Mouse (Mus musculus) urinary bladder, postnatal 36 days (tissue): ENCODE data around the gene Sema4a.
A peak's percentile ranks its signal among the peaks of the same experiment; 100 is the strongest.
"Not testable (repeated sequence)": the region's sequence is repeated elsewhere in the genome, so short reads cannot be mapped to it uniquely, and the experiment has no call there.

ENCODE experiments used
- DNase-seq, 2 experiments: peaks; one replicate each; pipeline ENCODE4 v3.0.0; 2022; ENCODE audit warnings: low spot score in 2 of 2, mixed read lengths in 1 of 2

Sema4a gene

GRCm38 (mm10) chr3:88428639-88429038 is 32.3 kb downstream of the Sema4a start:
- not testable (repeated sequence) for DNase-seq

GRCm38 (mm10) chr3:88427342-88427905 is 33.6 kb downstream of the Sema4a start:
- no peak for DNase-seq

GRCm38 (mm10) chr3:88425708-88426420 is 35.1 kb downstream of the Sema4a start:
- no peak for DNase-seq

DNA sequence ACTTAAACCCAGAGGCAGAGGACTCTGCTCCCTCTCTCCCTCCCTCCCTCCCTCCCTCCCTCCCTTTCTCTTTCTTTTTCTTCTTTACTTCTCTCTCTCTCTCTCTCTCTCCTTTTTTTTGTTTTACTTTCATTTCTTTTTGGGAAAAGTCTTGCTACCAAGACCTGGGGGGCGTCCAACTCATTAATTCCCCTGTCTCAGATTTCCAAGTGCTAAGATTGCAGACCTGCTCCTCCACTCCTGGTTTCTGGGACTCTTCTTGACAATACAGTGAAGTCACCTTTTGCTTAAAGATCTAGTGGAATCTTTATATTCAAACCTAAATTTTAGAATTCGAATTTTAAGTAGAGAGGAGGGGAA is 35.7 kb downstream of the Sema4a start:
- DNase-seq: no peak

DNA sequence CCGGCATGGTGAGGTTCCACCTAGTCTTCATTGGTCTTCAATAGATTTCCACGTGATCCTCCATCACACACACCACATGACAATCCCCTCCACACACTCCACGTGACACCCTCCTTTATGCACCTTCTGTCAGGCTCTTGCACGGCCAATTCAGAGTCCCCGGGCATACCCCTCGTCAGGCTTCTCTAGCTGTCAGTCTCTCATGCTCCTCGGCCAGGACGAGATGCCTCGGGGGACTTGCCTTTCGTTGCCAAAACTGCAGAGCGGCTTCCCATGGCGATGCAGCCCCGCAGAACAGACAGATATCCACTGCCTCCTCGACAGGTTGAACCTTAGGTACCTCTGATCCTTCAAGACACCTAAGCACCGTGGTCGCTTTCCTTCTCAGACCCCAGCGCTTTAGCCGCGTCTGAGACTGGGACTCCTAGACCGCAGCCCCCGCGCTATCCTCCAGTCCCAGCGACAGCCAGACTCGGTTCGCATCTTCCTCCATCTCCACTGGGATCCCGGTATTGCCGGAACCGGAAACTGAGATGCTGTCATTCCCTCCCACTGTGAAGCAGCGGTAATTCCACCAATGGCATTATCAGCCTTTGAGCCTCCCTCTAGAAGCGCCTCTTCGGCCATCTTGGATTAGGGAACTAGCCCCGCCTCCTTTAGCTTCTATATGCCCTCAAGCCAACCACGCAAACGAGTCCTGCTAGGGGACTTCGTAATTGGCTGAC is 36.2 kb downstream of the Sema4a start, which contains the start of gene Slc25a44:
Gene Slc25a44, minus strand, starts transcription at position 535 of the 725 bp plus-strand sequence.
- peak; percentile 94 for DNase-seq

- peak in 1 of 2 experiments; percentile 37 for DNase-seq
Observed at GRCm38 (mm10) chr3:88422020-88422720, 38.8 kb downstream of the Sema4a start.

DNA sequence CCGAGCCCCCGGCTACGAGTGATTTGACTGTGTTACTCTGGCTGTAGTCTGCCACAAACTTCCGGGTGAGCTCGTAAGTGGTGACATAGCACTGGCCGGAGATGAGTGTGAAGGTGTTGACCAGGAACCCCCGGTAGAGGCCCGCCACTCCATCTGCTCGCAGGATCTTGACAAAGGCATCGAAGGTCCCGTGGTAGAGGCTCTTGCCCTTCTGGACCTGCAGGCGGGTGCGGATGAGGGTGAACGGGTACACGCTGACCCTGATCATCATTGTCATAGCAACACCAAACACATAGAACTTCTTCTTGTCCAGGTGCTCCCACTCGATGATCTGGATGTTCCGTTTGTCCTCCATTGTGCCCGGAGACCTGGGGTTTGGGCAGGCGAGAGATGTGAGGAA is 40.2 kb downstream of the Sema4a start:
- DNase-seq: no peak

- peak in 1 of 2 experiments; percentile 50 for DNase-seq
Observed at GRCm38 (mm10) chr3:88418016-88418415, 43.0 kb downstream of the Sema4a start.

DNA sequence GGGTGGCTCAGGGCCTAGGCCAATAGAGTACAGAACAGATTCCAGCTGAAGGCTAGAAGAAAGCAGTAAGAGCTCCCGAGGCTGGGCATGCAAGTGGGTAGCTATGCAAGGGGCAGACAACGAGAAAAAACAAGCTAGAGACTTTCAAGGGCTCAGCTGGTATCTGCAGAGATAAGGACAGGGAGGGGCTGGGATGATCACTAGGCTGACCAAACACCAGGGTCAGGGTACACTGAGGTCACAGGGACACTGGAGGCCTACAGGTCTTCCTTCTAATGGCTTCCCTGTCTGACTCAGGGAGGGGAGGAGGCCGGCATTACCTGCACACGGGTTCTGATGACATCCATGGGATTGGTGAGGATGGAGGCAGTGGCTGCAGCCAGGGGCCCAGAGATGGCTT is 45.3 kb downstream of the Sema4a start:
- no peak for DNase-seq

DNA sequence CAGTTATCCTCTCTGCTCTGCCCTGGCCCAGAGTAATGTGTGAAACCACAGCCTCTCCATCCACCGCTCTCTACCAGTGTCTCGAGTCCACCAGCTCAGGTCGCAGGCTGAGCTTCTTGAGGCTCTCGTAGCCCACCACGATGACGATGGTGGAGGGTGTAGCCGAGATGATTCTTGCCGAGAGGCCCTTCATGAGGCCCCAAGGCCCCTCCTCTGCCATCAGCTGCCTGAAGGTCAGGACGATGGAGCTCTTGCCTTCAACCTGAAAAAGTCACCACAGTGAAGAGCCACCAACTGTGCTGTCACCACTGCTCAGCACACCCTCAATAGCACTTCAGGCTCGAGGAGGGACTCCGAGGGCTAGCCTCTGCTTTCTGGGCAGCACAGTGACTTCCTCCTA is 48.3 kb downstream of the Sema4a start:
- no peak for DNase-seq

- no peak for DNase-seq
Observed at GRCm38 (mm10) chr3:88411681-88412080, 49.3 kb downstream of the Sema4a start.

- no peak for DNase-seq
Observed at GRCm38 (mm10) chr3:88410645-88411031, 50.3 kb downstream of the Sema4a start.

- DNase-seq: peak; percentile 87 to 94
Observed at GRCm38 (mm10) chr3:88409741-88410644, 51.0 kb downstream of the Sema4a start, which contains the start of gene Pmf1. Gene Pmf1, minus strand, starts transcription at chr3:88410331.

DNA sequence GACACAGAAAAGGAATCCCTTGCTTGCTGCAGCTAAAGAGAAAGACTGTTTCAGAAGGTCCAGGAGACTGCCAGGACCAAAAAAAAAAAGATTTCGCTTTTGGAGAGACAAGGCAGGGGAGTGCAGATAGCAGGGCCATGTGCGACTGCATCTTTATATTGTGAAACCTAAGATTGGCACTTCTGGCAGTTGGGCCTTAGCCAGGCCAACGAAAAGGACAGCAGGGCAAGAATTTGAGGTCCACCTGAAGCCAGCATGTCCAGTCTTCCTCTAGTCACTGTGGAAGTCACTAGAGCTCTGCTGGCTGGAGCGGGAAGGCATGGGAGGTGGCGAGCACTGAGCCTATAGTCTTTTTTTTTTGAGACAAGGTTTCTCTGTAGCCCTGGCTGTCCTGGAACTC is 52.0 kb downstream of the Sema4a start:
- DNase-seq: no peak

GRCm38 (mm10) chr3:88407529-88407928 is 53.5 kb downstream of the Sema4a start:
- DNase-seq: no peak

GRCm38 (mm10) chr3:88407090-88407489 is 53.9 kb downstream of the Sema4a start:
- DNase-seq: peak; percentile 36 to 56

DNA sequence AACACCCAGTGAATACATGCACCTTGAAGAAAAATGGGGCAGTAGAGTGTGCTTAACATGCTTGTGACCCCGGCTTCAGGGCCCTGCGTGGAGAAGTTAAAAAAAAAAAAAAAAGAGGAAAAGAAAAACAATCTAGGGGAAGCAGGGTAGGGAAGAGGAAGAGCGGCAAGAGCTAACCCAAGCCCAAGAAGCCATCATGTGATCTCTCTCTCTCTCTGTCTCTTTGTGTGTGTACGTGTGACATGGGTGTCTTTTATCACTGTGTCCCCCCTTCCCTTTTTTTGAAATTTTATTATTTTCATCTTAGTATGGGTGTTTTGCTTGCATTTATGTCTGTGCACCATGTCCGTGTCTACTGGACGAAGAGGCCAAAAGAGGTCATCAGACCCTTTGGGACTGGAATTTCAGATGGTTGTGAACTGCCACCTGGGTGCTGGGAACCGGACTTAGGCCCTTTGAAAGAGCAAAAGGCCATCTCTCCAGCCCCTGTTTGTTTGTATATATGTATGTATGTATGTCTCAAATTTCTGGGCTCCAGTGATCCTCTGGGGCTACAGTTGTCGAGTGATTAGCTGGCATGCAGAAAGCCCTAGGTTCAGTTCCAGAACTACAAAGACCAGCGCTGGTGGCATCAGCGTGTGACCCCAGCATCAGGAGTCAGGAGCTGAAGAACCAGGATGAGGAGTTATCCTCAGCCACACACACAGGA is 57.3 kb downstream of the Sema4a start:
- DNase-seq: no peak

GRCm38 (mm10) chr3:88398666-88399065 is 62.3 kb downstream of the Sema4a start:
- no peak for DNase-seq

DNA sequence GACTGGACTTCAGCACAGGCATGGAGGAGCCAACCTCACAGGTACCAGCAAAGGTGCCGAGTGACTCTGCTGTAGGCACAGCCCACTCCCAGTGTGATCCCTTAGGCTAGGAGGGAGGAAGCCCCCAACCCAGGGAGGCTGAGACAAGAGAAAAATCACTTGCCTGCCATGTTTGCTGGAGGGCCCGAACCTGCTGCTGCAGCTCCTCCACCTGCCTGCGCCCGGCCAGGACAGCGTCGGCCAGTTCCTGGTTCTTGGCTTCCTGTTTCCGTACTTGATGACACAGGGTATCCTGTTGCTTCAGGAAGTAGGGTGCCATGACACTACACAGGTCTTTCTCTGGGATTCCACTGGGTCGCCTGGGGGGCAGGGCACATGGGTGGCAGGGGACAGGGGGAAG is 65.2 kb downstream of the Sema4a start:
- no peak for DNase-seq

DNA sequence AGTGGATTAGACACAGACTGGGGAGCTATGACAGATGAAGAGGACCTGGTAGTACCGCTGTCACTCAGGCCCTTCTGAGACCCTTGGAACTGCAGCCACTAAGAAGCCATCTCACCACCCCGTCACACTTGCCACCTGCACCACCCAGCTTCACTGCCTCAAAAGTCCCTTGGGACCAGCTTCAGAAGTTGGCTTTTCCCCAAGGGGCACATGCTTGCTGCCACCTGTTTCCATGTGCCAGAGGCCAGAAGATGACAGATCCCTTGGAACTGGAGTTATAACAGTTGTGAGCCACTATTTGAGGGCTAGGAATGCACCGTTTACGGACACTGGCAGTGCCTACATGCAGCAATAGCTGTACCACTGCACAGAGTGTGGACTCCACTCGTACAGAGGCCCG is 65.7 kb downstream of the Sema4a start:
- no peak for DNase-seq
